Mouse (Mus musculus) cerebellum, adult 11-12 months (tissue): Measurements from ENCODE around the gene Rpl35.

Experiments
- DNase-seq: peaks from one replicate; pipeline ENCODE4 v3.0.0; 2022

Gene Rpl35

DNA sequence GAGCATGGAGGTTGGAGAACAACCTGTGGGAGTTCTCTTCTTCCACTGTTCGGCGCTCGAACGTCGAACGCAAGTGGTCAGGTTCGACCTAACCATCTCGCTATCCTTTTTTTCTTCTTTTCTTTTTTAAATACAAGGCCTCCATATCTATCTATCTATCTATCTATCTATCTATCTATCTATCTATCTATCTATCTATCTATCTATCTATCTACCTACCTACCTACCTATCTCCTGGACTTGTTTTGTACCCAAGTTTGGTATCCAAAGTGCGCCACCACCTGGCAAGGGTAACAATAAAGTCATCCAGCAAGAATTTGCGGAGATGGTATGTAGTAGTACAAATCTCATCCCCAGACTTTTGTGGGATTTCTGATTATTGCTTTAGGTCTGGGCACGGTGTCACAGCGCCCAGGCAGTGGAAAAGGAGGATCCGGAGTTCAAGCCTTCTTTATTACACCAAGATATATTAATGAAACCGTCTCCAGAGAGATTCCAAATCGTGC, at the start of gene Rpl35:
Gene Rpl35, minus strand, starts transcription at position 51 of the 506 bp plus-strand sequence.
- peak; percentile 23 for DNase-seq

DNA sequence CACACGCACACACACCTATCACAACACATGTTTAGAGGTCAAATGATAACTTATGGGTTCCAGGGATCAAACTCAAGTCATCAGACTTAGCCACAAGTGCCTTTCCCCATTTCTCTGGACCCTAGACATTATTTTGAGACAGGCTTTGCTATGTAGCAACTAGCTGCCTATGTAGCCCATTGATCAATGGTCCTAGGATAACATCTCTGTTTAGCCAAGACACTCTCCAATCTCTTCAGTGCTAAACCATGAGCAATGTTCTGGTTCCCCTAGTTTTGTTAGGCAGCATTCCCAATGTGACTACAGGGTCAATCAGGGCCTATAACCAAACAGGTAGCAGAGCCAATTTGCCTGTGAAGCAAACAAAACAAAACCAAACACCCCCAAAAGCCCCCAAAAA, 43.1 kb upstream of the Rpl35 start:
- DNase-seq, result no peak

DNA sequence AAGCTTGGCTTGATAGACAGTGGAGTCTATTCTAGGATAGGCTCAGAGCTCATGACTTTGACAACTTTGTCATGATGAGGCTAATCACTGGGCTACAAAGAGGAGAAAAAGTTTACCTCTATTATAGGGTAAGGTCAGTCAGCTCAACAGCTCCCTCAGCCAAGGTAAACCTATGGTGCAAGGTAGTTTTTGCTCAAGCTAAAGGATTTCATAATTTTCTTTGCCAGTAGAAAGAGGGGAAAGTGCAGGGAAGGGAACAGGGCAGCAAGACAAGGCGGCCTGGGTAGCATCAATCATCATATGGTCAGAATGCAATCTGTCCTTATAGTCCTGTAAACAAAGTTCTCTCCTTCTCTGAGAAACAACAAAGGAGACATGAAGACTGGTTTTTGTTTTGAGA, 34.8 kb upstream of the Rpl35 start:
- no peak for DNase-seq

DNA sequence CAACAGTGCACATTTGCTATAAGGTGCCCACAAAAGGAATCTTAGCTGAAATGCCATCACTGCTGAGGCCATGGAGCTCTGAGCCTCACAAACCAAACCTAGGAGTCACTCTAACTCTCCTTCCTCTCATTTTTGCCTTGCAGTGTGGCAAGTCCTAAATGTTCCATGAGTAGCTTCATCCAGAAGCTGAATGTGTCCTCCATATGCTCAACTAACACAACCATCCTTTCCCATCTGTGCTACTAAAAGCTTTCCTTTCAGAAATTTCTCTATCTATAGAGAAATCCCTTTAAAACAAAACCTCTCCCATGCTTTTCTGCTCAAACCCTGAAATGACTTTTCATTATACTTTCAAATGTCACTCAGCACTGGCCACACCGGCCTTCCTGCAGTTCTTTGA, 26.2 kb upstream of the Rpl35 start:
- no peak for DNase-seq

DNA sequence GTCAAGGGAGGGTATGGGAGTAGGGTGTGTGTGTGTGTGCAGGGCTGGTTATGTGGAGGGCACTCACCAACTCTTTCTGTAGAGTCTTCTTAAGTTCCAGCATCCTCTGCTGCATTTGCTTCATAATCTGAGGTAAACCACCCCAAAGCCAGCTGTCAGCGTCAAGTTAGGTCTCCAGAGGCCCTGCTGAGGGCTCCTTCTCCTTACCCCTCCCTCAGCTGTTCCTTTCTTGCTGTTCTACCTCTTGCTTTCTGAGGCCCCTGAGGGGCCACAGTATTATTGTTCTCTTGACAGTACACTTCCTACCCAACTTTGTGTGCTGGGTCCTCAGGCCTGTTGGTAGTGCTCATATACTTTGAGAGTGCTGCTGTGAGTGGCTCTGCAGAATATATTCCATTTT, 14.6 kb upstream of the Rpl35 start:
- DNase-seq, result no peak

DNA sequence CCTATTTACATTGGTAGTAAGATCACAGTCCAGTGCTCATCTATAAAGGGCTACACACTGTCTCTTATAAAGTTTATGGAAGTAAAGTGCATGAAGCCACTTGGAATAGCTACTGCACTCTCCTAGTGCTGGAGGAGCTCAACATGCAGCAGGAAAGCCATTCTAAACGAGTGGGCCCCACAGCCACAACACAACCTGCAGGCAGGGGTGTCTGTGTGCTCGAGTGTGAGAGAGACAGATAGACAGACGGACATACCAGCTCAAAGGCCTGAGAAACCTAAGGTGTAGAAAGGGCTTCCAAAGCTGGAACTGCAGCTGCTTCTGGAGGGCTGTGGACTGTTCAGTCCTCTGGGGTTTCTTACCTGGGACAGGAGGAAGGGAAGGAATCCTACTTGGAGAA, 11.2 kb upstream of the Rpl35 start:
- DNase-seq, result no peak

DNA sequence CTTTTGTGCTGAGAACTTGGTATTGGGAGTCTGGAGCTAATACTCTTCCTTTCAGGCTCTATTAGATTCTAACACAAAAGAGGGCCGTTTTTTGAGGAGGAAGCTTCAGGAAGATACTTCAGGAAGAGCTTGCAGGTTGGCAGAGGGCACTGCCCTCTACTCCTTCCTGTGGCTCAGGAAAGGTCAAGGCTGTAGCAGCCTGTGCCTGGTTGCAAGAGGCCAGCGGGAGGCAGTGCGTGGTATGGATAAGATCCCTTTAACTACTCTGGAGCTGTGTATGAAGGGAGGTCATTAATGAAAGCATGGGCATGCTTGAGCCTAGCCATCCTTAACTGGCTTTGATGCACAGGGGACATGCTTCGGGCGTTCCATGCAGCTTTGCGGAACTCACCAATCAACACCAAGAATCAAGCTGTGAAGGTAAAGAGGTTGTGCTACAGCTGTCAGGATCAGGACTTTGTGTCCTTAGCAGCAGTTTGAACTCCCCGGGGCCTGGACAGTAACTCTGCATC, 7.4 kb upstream of the Rpl35 start:
- no peak for DNase-seq

DNA sequence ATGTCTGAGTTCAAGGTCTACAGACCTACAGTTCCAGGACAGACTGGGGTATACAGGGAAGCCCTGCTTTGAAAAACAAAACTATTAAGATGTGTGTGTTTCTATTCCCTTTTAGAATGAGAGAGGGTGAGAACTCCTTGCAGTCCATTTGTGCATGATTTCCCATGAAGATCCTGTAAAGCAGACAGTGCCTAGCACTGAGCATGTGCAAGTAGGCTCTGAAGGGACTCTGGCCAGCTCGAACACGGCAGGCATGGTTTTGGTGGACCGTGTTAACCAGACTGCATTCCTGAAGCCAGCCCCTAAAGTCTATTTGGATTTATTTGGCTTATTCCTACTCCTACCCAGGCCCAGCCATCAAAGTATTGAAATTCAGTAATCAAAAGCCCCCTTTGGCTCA, 6.5 kb upstream of the Rpl35 start:
- no peak for DNase-seq

DNA sequence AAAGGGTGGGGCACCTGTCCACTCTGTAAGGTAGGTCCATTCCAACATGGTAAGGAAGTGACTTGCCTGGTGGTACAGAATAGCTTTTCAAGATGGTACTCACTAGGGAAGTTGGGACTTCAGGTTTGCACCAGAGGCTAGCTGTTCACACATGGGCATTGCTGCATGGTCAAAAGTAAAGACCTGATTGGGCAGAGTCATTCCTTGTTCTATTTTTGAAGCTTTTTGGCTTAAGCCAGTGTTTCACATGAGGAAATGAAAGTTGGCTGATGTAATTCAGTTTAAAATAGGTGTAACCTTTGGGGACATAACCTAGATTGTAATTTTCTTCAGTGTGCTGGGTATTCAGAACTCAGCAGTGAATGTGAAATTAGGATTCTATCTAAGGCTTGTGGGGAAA, 5.8 kb upstream of the Rpl35 start:
- no peak for DNase-seq

DNA sequence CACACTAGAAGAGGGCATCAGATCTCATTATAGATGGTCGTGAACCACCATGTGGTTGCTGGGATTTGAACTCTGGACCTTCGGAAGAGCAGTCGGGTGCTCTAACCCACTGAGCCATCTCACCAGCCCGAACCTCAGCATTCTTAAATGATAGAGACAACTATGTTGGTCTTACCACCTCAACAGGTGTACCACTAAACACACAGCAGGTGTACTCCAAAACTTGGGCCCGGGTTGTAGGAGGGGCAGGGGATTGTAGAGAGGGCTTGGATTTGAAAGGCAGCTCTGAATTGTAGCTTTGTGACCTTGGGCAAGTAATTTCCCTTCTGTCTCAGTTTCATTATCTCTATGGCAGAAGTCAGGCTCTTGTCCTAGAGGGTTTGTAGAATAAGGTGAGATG, 4.7 kb upstream of the Rpl35 start:
- DNase-seq, result peak; percentile 13

DNA sequence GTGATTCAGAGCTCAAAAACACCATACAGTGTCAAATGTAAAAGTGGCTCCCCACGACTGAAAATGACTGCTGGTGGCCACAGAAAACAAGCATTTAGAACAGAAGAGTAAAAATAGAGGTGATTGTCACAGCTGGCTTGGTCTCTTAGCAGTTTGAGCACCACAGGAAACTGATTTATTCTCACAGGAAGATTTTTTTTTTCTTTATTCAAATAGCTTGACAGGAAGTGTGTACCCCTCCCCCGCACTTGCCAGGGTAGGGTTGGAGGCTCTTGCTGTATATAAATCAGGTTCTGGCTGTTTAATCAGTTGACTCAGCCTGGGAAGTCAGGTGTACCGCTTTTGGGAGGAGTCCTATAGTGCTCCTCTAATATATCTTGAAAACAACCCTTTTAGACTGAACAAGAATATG, 3.5 kb upstream of the Rpl35 start:
- peak; percentile 42 for DNase-seq

DNA sequence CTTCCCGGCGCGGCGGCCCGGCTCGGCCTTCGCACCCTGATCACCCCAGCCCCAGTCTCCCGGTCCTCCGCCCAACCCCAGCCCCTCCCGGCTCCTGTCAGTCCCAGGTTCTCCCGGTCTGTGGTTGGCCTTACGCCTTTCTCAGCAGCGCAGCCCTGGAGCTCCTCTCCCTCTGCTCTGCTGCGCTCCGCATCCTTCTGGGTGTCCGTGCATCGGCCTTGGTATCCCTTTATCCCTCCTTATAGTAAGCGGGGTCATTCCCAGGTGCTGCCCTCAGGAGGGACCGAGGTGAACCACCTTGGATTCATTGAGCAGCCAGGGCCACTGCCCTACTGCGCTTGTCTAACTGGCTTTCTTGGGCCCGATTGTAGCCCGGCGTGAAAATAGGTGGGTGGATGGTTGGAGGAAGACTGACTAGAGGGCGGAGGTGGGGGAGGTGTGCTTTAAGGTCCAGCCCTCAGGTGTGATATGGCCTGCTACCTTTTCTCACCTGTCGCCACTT, 3.0 kb upstream of the Rpl35 start:
- DNase-seq, result no peak

DNA sequence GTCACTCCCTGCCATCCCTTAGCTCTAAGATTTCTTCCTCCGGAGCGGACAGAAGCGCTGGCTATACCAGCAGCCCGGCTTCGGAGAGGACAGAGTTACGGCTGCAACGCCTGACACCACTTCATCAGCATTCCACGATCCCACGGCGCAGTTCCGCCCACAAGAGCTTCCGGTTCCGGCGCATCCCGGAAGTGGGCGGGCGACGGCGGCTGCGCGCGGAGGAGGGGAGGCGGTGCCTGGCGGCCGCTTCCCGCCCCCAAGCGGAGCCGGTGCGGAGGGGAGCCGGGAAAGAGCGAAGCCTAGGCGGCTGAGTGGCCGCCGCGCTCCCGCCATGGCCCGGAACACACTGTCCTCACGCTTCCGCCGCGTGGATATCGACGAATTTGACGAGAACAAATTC, 2.4 kb upstream of the Rpl35 start:
- DNase-seq, result peak; percentile 92

DNA sequence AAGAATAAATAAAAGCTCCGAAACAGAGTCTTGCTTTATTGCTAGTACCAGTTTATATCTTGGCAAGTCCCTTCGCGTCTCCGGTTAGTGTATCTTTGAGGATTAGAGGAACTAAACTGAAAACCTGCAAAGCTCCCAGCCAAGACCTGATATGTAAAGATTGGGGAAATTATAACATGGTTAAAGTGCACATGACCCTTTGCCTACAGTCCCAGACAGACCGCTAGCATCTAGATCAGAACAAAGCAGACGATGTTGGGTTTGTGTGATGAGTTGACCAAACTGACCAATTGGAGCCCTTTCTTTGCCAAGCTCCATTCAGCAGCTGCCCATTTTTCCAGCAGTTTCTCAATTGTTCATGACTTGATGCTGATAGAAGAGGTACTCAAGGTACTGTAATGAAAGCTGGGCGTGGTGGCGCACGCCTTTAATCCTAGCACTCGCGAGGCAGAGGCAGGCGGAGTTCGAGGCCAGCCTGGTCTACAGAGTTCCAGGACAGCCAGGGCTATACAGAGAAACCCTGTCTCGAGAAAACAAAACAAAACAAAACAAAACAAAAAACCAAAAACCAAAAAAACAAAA, 816 bp upstream of the Rpl35 start:
- DNase-seq, result peak; percentile 36

DNA sequence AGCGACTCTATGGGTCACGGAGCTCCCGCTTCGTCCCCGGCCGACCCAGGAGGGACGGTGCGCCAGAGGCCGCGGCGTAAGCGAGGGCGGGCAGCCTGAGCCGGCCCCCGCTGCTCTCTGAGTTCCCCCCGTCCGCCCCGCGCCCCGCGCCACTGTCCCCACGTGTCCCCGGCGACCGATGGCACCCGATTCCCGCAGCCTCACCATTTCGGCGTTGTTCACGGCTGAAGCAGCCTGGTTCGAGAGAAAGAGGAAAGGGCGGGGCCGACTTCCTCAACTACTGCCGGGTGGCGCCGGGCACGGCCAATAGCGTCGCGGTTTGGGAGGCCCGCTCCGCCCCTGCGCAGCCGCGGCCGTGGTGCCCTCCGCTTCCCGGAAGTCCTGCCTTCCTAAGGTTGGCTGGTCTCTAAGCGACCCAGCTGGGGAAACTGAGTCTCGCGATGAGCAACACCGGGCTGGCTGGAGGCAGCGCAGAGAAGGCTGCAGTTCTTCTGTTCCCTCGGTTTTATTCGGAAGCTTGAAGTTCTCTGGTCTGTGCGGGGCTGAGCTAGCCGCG, 466 bp downstream of the Rpl35 start, which contains the start of gene Arpc5l:
Gene Arpc5l, plus strand, starts transcription at position 469 of the 556 bp plus-strand sequence.
- DNase-seq, result peak; percentile 89

DNA sequence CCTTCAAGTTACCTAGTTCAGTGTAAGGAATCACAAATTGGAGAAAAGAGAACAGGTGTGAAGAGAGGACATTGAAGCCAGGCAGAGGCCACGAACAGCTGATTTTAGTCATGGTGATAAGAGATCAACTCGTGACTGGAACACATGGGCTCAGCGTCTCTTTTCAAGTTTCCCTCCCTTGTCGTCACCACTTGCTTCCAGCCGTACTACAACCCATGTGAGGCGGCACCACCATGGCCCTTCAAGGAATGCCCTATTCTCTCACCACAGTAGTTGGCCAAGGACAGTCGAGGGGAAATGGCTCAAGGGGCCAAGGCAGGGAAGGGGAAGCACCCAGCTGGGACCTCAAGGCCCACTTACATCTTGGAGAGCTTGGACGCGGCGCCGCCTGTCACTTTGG, 1.1 kb downstream of the Rpl35 start:
- DNase-seq, result peak; percentile 47

DNA sequence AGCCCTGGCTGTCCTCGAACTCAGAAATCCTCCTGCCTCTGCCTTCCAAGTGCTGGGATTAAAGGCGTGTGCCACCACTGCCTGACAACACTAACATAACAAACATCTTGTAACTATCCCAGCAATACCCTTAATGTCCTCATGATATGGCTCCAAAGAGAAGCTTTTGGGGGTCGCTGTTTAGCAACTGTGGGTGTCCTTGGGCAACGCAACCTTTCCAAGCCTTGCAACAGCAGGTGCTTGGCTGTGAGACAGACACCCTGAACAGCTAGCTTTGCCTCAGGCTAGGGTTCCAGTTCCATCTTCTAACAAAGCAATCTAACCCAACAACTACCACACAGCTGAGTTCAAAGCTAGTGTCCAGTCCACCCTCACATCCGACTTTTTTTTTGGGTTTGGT, 1.9 kb downstream of the Rpl35 start:
- DNase-seq, result peak; percentile 20

DNA sequence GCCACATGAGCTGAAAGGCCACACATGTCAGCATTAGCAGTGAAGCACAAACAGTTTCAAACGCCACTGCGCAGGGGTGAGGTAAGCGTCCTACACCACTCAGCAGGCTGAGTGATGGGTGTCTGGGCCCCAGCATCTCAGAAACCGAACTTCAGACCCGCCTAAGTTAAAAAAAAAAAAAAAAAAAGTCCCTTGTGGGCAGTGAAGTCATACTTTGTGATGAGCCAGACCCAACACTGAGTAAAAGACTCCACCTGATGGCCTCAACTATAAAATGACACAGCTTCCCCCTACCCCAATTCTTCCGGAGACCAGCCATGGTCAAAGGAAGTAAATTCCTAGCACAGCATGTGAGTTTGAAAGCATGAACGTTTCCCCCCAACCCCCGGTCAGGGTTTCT, 2.3 kb downstream of the Rpl35 start:
- DNase-seq, result no peak

DNA sequence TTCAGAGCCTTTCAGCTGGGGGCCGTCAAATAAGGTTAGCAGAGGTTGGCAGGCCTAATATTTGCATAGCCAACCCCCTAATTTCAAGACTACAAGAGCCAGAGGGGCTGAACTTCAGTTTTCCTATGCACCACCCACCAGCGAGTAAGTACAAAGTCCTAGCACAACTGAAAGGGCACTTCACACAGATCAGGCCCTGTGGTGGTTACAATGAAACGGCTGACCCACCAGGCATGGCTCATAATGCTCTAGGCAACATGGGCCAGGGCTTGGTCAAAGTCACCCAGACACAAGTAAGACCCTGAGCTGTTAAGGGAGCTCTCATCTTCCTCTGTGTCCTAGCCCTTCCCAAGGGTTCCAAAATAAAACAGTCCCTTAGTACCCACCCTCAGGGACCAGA, 3.6 kb downstream of the Rpl35 start:
- no peak for DNase-seq

DNA sequence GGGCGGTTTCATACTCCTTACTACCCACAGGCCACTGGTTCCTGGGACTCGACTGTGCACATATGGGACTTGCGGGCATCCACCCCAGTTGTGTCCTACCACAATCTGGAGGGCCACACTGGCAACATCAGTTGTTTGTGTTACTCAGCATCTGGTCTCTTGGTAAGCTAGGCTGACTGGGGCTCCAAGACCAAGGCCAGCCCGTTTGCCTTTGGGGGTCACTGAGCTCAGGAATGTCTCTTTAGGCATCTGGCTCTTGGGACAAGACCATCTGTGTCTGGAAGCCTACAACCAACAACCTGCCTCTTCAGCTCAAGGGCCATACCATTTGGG, 4.9 kb downstream of the Rpl35 start:
- no peak for DNase-seq

DNA sequence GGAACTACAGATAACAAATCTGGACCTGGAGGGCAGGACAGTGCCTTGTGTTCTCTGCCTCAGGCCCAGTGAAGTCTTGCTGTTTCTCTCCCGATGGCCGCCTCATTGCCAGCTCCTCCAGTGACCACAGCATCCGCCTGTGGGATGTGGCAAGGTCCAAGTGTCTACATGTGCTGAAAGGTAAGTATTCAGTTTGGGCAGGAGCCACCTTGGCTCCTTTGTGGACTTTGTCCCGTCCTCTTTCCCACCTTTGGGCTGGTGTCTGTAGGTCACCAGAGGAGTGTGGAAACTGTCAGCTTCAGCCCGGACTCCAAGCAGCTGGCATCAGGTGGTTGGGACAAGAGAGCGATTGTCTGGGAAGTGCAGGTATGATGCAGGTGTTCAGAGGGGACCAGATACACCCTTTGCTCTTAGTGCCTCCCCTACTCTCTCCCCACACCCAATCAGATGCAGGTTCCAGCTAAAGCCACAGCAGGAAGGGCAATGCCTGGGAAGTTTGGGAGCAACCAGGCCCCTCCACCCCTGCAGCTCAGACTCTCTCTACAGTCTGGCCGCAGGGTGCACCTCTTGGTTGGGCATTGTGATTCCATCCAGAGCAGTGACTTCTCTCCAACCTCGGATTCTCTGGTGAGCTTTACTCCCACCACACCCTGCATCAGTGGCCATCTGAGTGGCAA, 5.4 kb downstream of the Rpl35 start:
- no peak for DNase-seq

DNA sequence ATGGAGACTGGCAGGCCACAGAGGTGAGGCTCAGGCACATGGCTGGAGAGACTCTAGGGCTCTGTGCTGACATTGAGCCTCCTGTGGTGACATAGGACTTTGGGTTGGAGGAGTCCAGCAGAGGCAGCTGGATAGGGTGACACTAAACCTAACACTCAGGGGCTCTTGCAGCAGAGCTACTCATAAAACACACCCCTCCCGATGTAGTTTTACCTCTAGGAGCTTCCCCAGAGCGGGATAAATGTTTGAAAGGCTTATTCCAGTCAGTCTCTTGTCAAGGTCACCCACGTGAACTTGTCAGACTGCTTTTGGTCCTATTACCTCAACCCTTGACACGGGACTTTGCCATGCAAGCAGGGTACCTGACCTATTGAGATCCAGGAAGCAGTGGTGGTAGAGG, 6.0 kb downstream of the Rpl35 start:
- DNase-seq, result no peak

DNA sequence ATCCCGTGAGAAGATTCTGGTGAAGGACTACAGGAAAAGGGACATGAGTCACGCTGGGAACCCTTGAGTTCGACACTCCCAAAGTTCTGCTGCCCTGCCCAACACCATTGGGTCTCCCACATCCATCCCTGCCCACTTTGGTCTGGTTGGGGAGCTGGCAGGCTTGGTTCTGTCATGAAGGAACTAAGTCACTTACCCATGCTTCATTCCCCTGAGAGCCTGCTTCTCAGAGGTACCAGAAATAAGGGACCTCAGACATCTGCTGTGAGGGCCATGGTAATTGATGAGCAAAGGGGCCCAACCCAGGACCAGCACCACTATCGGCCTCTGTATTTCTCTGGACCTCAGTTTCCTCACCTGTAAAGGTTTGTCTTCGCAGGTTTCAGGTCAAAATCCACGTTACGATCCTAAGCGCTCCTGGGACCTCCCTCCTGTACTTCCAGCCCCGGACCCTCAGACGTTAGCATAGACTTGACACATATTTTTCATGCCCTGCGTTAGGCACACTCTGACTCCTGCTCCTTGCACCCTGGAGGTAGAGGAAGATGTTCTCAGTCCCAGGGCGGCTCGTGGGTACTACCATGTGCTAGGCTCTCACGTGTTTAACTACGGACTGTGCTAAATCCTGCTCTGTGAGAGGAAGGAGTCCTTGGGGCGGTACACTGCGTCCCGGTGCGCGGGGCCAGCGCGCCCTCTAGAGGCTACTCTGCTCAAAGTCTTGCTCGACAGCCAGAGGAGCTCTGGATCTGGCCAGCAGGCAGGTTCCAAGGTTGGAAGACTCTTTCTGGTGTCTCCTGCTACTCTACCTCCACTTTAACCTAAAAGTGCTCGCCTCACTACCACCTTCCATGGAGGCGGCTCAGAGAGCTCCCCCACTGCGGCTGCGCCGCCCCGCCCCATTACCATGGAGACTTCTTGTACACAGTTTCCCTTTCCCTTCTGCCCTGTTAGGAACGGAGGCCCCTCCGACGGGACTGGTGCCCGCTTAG, 7.7 kb downstream of the Rpl35 start, which contains the start of gene Wdr38:
Gene Wdr38, plus strand, starts transcription at position 91 of the 989 bp plus-strand sequence.
- DNase-seq, result peak; percentile 85
